Mouse (Mus musculus): Measurements from ENCODE around the gene Lhpp. TPM values are rescaled to one million over a fixed set of nuclear protein-coding genes. Genes with fewer than 3 reads are reported as not detected.

Lhpp gene
- polyA plus RNA-seq, 2 experiments, result 5.6 to 6.0 TPM

GRCm38 (mm10) chr7:132731558-132731957 is 121.1 kb downstream of the Lhpp start:
- peaks cover 33% of the 10 kb centered on the region for H3K36me3 ChIP-seq (replicated peaks; ENCODE audit: control insufficient read depth, insufficient read depth, low read depth)
- WGBS (ENCODE audit: insufficient replicate concordance), result 88% methylated on average over 6 of the region's 6 CpGs
- ATAC-seq (ENCODE audit: insufficient read depth) (no peak), DNase-seq (ENCODE audit: low read depth in 3 of 3, low spot score in 3 of 3) (no peak)
- H3K9me3 ChIP-seq (ENCODE audit: control insufficient read depth, low read length), result no peaks in the 10 kb centered on the region
- H3K4me2 ChIP-seq (ENCODE audit: low read depth), result no peak overlapping the region
- no peaks in the 10 kb centered on the region for H3K27me3 ChIP-seq (ENCODE audit: control insufficient read depth, insufficient read depth, low read length)
- TF ChIP-seq CTCF (IDR thresholded peaks at IDR 0.05; ENCODE audit: low read depth) (no peak), EP300 (IDR thresholded peaks at IDR 0.05; ENCODE audit: low read depth) (no peak)
- peaks cover 11 to 22% of the 10 kb centered on the region in 2 experiments for H3K4me1 ChIP-seq (replicated peaks; ENCODE audit: control insufficient read depth in 2 of 2, insufficient read depth in 2 of 2, low read length in 1 of 2)
- H3K9ac ChIP-seq (replicated peaks), result no peak overlapping the region
- no peak overlapping the region for H3K27ac ChIP-seq
- H3K4me3 ChIP-seq (ENCODE audit: insufficient read depth in 1 of 2, low read depth in 2 of 2, low read length in 2 of 2), result no peak overlapping the region

GRCm38 (mm10) chr7:132732136-132732789 is 121.8 kb downstream of the Lhpp start:
- Histone ChIP-seq H3K9me3 (ENCODE audit: control insufficient read depth, low read length) (no peaks in the 10 kb centered on the region), H3K4me3 (ENCODE audit: insufficient read depth in 1 of 2, low read depth in 2 of 2, low read length in 2 of 2) (no peak overlapping the region), H3K4me1 (replicated peaks; ENCODE audit: control insufficient read depth in 2 of 2, insufficient read depth in 2 of 2, low read length in 1 of 2) (peaks cover 16 to 27% of the 10 kb centered on the region in 2 experiments), H3K27ac (no peak overlapping the region), H3K27me3 (ENCODE audit: control insufficient read depth, insufficient read depth, low read length) (no peaks in the 10 kb centered on the region), H3K4me2 (ENCODE audit: low read depth) (no peak overlapping the region), H3K36me3 (replicated peaks; ENCODE audit: control insufficient read depth, insufficient read depth, low read depth) (peaks cover 36% of the 10 kb centered on the region), H3K9ac (replicated peaks) (no peak overlapping the region)
- no peak for DNase-seq (ENCODE audit: low read depth in 3 of 3, low spot score in 3 of 3)
- 93% methylated on average over 6 of the region's 6 CpGs for WGBS (ENCODE audit: insufficient replicate concordance)
- ATAC-seq (ENCODE audit: insufficient read depth), result no peak
- no peak for TF ChIP-seq CTCF (IDR thresholded peaks at IDR 0.05; ENCODE audit: low read depth)
- no peak for TF ChIP-seq EP300 (IDR thresholded peaks at IDR 0.05; ENCODE audit: low read depth)

GRCm38 (mm10) chr7:132733521-132733920 is 123.1 kb downstream of the Lhpp start:
- H3K36me3 ChIP-seq (replicated peaks; ENCODE audit: control insufficient read depth, insufficient read depth, low read depth), result peaks cover 28% of the 10 kb centered on the region
- no peak overlapping the region for H3K27ac ChIP-seq
- no peak overlapping the region for H3K9ac ChIP-seq (replicated peaks)
- H3K4me3 ChIP-seq (ENCODE audit: insufficient read depth in 1 of 2, low read depth in 2 of 2, low read length in 2 of 2), result no peak overlapping the region
- DNase-seq (ENCODE audit: low read depth in 3 of 3, low spot score in 3 of 3) (no peak), ATAC-seq (ENCODE audit: insufficient read depth) (no peak)
- no peaks in the 10 kb centered on the region for H3K9me3 ChIP-seq (ENCODE audit: control insufficient read depth, low read length)
- no peak for TF ChIP-seq CTCF (IDR thresholded peaks at IDR 0.05; ENCODE audit: low read depth)
- TF ChIP-seq EP300 (IDR thresholded peaks at IDR 0.05; ENCODE audit: low read depth), result no peak
- peaks cover 28 to 37% of the 10 kb centered on the region in 2 experiments for H3K4me1 ChIP-seq (replicated peaks; ENCODE audit: control insufficient read depth in 2 of 2, insufficient read depth in 2 of 2, low read length in 1 of 2)
- no peak overlapping the region for H3K4me2 ChIP-seq (ENCODE audit: low read depth)
- H3K27me3 ChIP-seq (ENCODE audit: control insufficient read depth, insufficient read depth, low read length), result no peaks in the 10 kb centered on the region
- 86% methylated on average over 6 of the region's 6 CpGs for WGBS (ENCODE audit: insufficient replicate concordance)

- no peak overlapping the region for H3K4me3 ChIP-seq (ENCODE audit: insufficient read depth in 1 of 2, low read depth in 2 of 2, low read length in 2 of 2)
- ATAC-seq (ENCODE audit: insufficient read depth) (no peak), DNase-seq (ENCODE audit: low read depth in 3 of 3, low spot score in 3 of 3) (no peak)
- H3K9ac ChIP-seq (replicated peaks), result no peak overlapping the region
- WGBS (ENCODE audit: insufficient replicate concordance), result 89% methylated on average over 9 of the region's 9 CpGs
- no peaks in the 10 kb centered on the region for H3K9me3 ChIP-seq (ENCODE audit: control insufficient read depth, low read length)
- peaks cover 24% of the 10 kb centered on the region for H3K36me3 ChIP-seq (replicated peaks; ENCODE audit: control insufficient read depth, insufficient read depth, low read depth)
- no peak overlapping the region for H3K27ac ChIP-seq
- H3K27me3 ChIP-seq (ENCODE audit: control insufficient read depth, insufficient read depth, low read length), result no peaks in the 10 kb centered on the region
- peaks cover 35 to 40% of the 10 kb centered on the region in 2 experiments for H3K4me1 ChIP-seq (replicated peaks; ENCODE audit: control insufficient read depth in 2 of 2, insufficient read depth in 2 of 2, low read length in 1 of 2)
- TF ChIP-seq EP300 (IDR thresholded peaks at IDR 0.05; ENCODE audit: low read depth) (no peak), CTCF (IDR thresholded peaks at IDR 0.05; ENCODE audit: low read depth) (no peak)
- no peak overlapping the region for H3K4me2 ChIP-seq (ENCODE audit: low read depth)
Measured at GRCm38 (mm10) chr7:132734222-132734621, 123.8 kb downstream of the Lhpp start.

GRCm38 (mm10) chr7:132735145-132735544 is 124.7 kb downstream of the Lhpp start:
- H3K4me1 ChIP-seq (replicated peaks; ENCODE audit: control insufficient read depth in 2 of 2, insufficient read depth in 2 of 2, low read length in 1 of 2), result peaks cover 44 to 50% of the 10 kb centered on the region in 2 experiments
- WGBS (ENCODE audit: insufficient replicate concordance), result 3% methylated on average over 5 of the region's 5 CpGs
- TF ChIP-seq CTCF (IDR thresholded peaks at IDR 0.05; ENCODE audit: low read depth), result peak; percentile 87
- 0 out of 2 replicates have a peak, but pooled peaks have one; percentile 17 for TF ChIP-seq EP300 (IDR thresholded peaks at IDR 0.05; ENCODE audit: low read depth)
- H3K4me2 ChIP-seq (ENCODE audit: low read depth), result no peak overlapping the region
- H3K9ac ChIP-seq (replicated peaks), result no peak overlapping the region
- no peaks in the 10 kb centered on the region for H3K9me3 ChIP-seq (ENCODE audit: control insufficient read depth, low read length)
- no peaks in the 10 kb centered on the region for H3K27me3 ChIP-seq (ENCODE audit: control insufficient read depth, insufficient read depth, low read length)
- ATAC-seq (ENCODE audit: insufficient read depth), result peak; percentile 39
- peaks cover 16% of the 10 kb centered on the region for H3K36me3 ChIP-seq (replicated peaks; ENCODE audit: control insufficient read depth, insufficient read depth, low read depth)
- peak; percentile 59 to 73 (median 63) for DNase-seq (ENCODE audit: low read depth in 3 of 3, low spot score in 3 of 3)
- H3K4me3 ChIP-seq (ENCODE audit: insufficient read depth in 1 of 2, low read depth in 2 of 2, low read length in 2 of 2), result no peak overlapping the region
- peak overlapping the region; percentile 39; the same call in 1 of the 2 replicates for H3K27ac ChIP-seq
